Mouse (Mus musculus): Measurements from ENCODE around the gene Gatc.
"Not testable (repeated sequence)": the region's sequence is repeated elsewhere in the genome, so short reads cannot be mapped to it uniquely, and the experiment has no call there.

The Gatc gene

DNA sequence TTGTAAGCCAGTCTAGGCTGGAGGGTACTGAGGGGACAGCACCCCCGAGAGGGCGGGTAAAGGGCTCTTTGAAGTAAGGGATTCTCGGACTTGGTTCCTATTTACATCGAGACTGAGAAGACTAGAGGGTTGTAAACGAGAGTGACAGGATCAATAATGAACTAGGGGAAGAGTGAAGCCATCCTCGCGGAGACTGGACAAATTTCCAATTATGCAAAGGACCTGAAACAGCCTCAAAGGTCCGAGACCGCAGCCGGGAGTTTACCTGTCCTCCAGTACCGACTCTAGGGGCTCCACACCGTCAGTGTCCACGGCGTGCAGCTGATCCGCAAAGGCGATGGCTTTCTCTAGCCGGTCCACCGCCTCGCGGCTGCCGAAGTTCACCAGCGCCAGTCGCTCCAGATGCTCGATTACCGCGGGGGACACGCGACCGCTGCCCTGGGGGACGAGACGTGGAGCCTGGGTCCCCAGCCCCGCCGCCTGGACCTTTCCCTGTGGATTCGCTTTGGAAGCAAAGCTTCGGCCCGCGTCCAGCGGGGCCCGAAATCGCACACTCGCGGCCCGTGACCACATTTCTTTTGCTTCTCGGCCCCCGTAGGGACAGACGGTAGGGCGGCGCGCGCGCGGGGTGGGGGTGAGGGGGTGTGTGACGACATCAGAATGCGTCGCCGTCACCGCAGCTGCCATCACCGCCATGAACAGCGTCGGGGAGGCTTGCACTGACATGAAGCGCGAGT, at the start of gene Gatc, which contains the start of gene Triap1:
Gene Gatc, minus strand, starts transcription at position 602 of the 737 bp plus-strand sequence.
Gene Triap1, plus strand, starts transcription at position 649 of the 737 bp plus-strand sequence.
- in situ Hi-C loops (cut with MboI, MseI): no loop called here

DNA sequence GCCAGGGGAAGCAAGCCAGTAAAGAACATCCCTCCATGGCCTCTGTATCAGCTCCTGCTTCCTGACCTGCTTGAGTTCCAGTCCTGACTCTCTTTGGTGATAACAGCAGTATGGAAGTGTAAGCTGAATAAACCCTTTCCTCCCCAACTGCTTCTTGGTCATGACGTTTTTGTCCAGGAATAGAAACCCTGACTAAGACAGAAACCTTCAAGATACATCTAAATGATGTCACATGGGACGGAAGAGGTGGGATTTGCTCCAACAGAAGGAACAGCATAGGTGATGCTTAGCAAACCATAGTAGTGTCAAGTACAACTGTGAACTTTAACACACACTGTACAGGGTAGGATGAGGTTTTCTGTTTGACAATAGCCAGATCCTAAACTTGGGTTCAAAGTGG, 37.9 kb upstream of the Gatc start:
- in situ Hi-C loops (cut with MboI, MseI): not testable (repeated sequence)

DNA sequence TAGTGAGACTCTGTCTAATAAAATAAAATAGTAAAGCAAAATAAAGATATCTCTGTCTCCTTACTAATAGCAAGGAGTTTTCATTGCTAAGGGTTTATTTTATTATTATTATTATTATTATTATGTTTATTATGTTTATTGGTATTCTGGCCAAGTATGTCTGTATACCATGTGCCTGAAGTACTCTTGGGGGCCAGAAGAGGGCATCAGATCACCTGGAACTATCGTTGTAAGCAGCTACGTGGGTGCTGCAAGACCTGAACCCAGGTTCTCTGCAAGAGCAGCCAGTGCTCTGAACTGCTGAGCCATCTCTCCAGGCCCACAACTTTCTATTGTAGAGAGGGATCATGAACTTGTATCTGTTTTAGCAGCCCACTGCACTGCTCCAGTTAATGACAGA, 34.5 kb upstream of the Gatc start:
- in situ Hi-C loops (cut with MboI, MseI): no loop called here

DNA sequence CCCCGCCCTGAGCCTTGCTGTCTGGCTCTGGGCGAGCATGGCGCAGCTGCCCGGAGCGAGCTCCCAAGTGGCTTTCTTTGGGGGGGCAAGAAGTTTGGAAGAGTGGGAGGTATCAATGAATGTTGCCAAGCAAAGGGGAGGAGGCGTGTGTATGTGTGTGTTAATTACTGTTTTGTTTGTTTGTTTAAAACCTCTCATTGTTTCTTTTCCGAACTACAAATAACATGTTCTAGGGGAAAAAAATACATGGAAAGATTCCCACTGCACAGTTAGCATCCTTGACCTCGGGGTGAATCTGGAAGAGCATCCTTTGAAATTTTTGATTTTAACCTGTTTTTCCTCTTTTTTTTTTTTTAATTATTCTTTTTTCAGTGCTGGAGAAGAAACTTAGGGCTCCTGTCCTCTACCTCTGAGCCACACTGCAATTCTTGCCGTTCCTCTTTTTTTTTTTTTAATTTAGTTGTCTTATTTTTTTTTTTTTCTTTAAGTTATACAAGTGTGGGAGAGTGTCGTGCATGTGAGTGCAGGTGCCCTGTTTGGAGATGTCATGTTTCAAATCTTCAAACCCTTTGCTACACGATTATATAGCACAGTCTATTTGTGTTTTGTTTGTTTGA, 33.3 kb upstream of the Gatc start:
- in situ Hi-C loops (cut with MboI, MseI): no loop called here

DNA sequence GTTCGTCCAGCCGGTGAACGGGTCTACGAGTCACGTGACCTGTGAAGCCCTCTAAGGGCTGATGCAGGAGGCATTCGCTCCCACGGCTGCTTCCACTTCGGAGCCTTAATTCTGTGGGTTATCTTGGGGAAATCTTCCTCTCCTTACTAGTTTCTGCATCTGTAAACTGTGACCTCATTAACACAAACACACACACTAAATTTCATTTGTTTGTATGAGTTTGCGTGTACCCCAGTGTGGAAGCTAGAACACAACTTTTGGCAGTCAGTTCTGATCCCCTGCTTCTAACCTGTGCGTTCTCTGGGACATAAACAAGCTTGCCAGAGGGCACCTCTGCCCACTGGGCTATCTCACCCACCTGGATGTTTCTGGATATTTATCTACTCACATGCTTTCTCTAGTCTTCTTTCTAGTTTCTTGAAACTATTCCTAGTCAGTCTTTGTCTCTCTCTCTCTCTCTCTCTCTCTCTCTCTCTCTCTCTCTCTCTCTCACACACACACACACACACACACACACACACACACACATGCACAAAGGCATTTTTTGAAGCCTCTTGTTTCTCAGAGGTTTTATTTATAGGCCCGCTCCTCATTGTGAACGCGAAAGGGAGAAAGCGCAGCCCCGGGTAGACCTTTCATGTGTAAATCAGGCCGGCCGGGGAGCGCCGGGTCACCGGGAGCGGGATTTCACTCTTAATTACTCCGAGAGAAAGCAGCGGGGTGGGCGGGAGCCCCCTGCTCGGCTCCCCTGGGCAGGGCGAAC, 32.6 kb upstream of the Gatc start:
- in situ Hi-C loops (cut with MboI, MseI): no loop called here

GRCm38 (mm10) chr5:115371736-115372135, 30.8 kb upstream of the Gatc start:
- in situ Hi-C loops (cut with MboI, MseI): no loop called here

GRCm38 (mm10) chr5:115364782-115365181, 23.8 kb upstream of the Gatc start:
- in situ Hi-C loops (cut with MboI, MseI): loop anchor here (5.0 kb wide), 1 partner anchor 83 kb away; no protein-coding TSS in a partner anchor

- in situ Hi-C loops (cut with MboI, MseI): no loop called here
These were observed 22.1 kb upstream of the Gatc start for GRCm38 (mm10) chr5:115362819-115363714.

DNA sequence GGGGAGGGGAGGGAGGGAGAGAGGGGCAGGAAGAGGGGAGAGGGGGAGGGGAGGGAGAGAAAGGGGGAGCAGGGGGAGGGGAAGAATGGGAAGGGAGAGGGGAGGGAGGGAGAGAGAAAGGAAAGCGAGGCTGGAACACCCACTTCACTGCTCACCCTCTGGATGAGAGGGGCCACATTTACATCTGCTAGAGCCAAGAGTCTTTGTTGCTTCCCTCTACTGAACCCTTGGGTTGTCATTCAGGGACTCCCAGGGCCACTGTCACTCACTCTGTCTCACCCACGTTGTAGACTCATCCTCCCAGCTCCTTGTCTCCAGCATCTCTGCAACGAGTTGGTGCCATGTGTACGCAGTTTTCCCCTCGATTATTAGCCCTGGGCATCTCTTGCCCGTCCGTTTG, 21.2 kb upstream of the Gatc start:
- in situ Hi-C loops (cut with MboI, MseI): no loop called here

- in situ Hi-C loops (cut with MboI, MseI): no loop called here
These were observed 18.9 kb upstream of the Gatc start for GRCm38 (mm10) chr5:115359851-115360372.

DNA sequence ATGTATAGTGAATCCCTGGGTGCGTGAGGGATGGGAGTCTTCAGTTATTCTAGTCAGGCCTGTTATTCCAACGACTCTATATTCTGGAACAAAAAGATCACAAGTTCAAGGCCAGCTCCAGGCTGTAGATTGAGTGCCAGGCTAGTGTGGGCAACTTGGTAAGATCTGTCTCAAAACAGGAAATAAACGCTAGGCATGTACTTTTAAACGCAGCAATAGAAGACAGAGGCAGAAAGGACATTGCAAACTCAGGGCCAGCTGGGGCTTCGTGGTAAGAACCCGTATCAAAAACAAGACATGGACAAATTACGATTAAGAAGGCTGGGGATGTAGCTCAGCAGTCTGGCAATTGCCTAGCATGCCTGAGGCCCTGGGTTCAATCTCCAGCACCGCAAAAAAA, 18.5 kb upstream of the Gatc start:
- in situ Hi-C loops (cut with MboI, MseI): no loop called here

GRCm38 (mm10) chr5:115358872-115359271, 17.9 kb upstream of the Gatc start:
- in situ Hi-C loops (cut with MboI, MseI): no loop called here

- in situ Hi-C loops (cut with MboI, MseI): no loop called here
These were observed 14.1 kb upstream of the Gatc start for GRCm38 (mm10) chr5:115355070-115355469.

- in situ Hi-C loops (cut with MboI, MseI): no loop called here
These were observed 10.4 kb upstream of the Gatc start for GRCm38 (mm10) chr5:115351348-115351747.

DNA sequence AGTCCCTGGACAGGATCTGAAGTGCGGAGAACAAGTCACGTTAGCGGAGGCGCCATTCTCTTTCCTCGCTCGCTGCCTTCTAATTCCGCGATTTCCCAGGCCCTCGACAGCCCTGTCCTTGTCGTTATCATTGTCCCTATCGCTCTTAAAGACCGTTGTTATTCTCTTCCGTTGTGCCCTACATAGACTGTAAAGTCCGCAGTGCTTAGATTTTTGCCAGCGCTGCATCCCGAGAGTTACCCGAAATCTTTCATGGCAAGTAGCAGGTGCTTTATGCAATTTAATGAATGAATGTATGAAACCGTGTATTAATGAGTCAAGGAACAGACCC, 8.2 kb upstream of the Gatc start:
- in situ Hi-C loops (cut with MboI, MseI): no loop called here

GRCm38 (mm10) chr5:115348546-115349224, 7.7 kb upstream of the Gatc start, which contains the start of gene Cox6a1:
Gene Cox6a1 (minus strand): TSS chr5:115348981.
- in situ Hi-C loops (cut with MboI, MseI): no loop called here

DNA sequence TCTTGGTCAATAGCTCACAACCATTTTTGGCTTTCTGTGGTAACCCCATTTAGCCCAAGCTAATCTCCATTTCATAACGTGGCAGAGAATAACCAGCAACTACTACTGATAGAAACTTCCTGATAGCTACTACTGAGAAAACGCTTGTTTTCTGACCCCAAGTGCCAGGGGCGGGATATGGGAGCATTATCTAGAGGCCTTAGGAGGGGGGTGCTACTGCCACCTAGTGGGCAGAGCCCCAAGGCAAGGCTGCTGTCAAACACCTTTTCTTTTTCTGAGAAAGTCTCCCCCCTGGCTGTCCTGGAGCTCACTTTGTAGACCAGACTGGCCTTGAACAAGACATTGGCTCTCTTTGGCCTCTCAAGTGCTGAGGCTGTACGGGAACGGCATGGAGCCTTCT, 6.6 kb upstream of the Gatc start:
- in situ Hi-C loops (cut with MboI, MseI): no loop called here

GRCm38 (mm10) chr5:115341314-115342165, 562 bp upstream of the Gatc start:
- in situ Hi-C loops (cut with MboI, MseI): no loop called here

DNA sequence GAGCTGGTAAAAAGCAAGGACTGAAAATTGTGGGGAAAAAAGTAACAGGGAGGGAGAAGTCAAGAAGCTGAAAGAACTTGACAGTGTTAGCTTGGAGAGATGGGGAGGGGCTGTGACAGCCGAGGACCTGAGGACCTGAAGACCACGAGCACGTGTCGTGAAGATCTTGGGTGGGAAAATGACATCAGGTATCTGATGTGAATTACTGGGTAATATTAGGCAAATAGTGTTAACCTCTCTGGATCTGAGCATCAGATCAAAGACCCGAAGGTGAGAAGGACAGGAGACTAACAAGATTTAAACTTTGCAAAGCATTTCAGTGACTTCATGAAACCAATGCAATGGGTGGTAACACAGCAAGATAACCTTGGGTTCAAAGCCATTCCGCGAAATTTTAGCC, 971 bp downstream of the Gatc start:
- in situ Hi-C loops (cut with MboI, MseI): no loop called here

GRCm38 (mm10) chr5:115333626-115334025, 7.4 kb downstream of the Gatc start:
- in situ Hi-C loops (cut with MboI, MseI): no loop called here
